Mouse (Mus musculus): ENCODE measurements at regions not wholly inside any gene's neighbourhood (a gene's known extent, or its start where the extent isn't known, plus 50 kb on each side); places are given as distances from the start of the nearest gene placed in this dataset.

DNA sequence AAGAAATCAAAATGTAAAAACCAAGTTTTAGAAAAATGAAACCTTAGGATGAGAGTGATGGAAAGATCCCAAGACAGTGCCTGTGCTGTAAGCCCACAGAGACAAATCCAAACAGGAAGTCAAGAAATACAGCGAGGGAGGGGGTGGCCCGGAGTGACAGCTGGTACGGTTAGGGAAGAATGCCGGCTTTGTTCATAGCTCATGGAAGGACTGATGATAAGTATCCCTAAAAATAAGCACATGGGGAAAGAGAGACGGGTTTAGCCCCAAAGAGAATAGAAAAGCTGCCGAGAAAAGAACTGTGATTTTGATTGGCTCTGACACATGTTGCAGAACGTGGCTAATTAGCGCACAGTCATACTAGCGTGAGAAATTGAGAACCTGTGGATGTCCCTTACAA is 382.6 kb downstream of the Cd83 start:
- no peak for ATAC-seq (replicated peaks; ENCODE audit: low read depth, poor library complexity, severe bottlenecking)

DNA sequence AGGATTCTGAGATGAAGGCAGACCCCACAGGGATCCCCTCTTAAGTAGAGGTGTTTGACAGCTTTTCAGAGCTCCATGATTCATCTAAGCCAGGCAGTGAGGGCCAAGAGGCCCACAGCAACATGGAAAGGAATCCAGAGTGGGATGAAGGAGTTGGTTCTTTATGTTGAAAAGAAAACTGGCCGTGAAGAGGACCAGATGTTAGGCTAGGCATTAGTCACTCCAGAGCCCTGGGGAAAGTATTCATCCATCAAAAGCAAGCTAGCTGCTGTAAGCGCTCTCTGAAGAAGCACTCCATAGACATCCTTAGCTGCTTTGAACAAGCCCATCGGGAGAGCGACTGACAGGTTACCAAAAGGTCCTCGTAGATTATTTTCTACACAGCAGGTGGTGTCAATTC is 383.6 kb downstream of the Cd83 start:
- no peak for ATAC-seq (replicated peaks; ENCODE audit: low read depth, poor library complexity, severe bottlenecking)

DNA sequence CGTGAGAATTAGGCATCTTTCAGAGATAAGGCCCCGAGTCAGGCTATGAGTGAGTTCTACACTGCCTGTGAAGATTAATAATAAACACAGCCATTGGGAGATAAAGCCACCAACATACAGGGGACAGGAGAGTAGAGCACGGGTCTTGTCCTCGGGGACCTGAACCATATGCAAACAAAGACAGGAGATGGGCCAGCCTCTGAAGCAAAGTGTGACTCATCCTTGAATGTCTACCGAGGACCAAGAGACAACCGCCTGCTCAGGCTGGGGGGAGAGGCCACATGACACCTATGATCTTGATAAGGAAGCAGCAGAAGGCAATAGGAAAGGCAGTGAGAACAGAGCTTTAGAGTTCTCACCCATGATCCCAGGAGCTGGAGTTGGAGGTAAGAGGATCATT is 387.1 kb downstream of the Cd83 start:
- no peak for ATAC-seq (replicated peaks; ENCODE audit: low read depth, poor library complexity, severe bottlenecking)

DNA sequence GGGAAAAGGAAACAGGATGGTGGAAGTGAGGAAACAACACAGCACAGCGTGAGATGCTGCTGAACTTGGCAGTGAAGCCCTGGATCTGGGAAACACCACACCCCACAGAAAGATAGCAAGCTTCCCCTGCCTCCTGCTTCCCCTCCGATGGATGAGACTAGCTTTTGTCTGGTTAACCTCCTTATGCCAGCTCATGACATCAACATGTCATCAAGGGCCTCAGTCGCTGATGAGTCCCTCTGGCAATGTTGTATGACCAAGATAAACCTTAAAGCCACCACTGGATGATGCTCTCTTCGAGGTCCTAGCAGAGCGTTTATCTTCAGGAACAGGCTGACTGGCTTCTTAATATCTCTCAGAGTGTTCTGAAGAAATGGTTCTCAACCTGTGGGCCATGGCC is 388.1 kb downstream of the Cd83 start:
- ATAC-seq (replicated peaks; ENCODE audit: low read depth, poor library complexity, severe bottlenecking) = peak; percentile 22; the same call in 1 of the 2 replicates

DNA sequence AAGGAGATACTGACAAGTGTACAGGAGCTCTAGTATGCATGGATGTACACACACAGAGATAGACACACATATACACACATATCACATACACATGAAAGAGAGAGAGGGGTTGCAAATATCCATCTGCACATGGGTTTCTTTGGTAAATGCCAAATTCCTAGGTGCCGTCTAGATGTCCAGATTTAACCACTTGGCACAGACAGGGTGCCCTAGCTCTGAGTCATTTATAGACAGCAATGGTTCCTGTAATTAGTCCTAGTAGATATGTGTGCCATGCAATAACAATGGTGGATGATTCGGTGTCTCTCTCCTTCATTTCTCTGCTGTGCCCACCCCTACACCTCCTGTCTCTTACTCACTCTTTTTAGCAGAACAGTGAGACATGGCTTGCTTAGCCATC is 389.7 kb downstream of the Cd83 start:
- no peak for ATAC-seq (replicated peaks; ENCODE audit: low read depth, poor library complexity, severe bottlenecking)

DNA sequence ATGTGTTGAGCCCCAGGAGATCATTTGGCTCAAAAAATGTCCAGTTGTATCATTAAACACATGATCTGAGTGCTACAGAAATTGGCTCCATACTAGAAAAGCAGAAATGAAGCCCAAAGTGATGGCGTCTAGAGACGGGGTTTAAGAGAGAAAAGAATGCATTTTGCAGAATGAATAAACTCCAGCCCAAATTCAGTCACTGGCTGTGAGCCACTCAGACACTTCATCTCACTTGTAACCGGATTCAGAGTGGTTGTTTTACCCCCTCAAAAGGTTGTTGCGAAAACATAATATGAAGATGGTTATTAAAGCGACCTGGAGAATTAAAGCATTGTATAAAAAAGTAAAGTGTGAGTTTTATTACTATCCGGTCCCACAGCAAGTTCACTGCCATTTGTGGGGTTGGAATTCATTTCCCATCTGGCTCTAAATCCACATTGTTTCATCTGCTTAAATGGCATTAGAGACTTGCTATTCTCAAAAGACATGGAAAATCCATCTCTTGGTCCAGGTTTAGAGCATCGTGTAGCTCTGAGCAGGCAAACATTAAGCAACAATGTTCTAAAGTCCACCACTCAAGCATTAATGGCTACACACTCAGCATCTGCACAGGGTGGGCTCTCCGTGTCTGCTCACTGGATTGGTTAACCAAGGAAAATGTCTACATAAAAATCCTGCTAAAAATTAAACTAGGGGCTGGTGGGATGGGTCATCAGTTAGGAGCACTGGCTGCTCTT is 390.9 kb downstream of the Cd83 start:
- ATAC-seq (replicated peaks; ENCODE audit: low read depth, poor library complexity, severe bottlenecking) = no peak

DNA sequence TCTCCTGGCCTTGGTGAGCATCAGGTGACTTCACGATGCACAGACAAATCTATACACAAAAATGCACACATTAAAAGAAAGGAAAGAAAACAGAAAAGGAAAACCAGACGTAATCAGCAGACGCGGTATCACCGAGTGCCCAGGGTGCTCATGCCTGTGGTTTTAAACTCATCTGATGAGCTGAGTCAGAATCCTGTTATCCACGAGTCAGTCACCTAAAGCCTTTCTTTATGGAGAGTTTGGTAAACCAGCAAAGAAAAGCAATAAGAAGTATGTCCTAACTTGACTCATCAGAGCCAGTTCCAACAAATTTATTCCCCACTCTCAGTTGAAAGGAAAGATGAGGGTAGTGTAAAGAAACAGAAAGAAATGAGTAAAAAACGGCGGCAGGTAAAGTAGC is 391.5 kb downstream of the Cd83 start:
- ATAC-seq (replicated peaks; ENCODE audit: low read depth, poor library complexity, severe bottlenecking) = no peak

DNA sequence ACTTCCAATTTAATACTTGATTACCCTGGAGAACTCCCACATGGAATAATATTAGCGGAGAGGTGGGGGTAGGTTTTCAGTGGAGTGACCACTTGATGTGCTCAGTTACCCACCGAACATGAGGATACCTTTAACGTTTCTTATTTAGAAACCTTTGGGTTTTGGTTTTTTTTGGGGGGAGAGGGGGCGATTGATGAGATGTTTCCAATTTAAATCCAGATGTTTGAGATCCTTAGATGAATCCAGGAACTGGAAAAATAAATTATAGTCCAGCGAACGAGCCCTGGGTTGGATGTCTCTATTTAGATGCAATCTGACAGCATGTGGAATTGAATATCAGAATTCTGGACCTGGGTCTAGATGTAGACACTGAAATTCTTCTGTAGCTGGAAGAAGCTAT is 393.4 kb downstream of the Cd83 start:
- no peak for ATAC-seq (replicated peaks; ENCODE audit: low read depth, poor library complexity, severe bottlenecking)

DNA sequence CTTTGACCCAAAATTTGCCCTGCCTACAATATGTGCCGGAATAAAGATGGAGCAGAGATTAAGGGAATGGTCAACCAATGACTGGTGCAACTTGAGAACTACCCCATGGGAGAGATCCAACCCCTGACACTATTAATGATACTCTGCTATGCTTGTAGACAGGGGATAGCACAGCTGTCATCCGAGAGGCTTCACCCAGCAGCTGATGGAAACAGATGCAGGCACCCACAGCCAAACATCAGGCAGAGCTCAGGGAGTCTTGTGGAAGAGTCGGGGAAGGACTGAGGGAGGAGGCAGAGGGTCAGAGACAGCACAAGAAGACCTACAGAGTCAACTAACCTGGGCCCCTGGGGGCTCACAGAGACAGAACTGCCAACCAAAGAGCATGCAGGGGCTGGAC is 395.8 kb downstream of the Cd83 start:
- ATAC-seq (replicated peaks; ENCODE audit: low read depth, poor library complexity, severe bottlenecking) = no peak

DNA sequence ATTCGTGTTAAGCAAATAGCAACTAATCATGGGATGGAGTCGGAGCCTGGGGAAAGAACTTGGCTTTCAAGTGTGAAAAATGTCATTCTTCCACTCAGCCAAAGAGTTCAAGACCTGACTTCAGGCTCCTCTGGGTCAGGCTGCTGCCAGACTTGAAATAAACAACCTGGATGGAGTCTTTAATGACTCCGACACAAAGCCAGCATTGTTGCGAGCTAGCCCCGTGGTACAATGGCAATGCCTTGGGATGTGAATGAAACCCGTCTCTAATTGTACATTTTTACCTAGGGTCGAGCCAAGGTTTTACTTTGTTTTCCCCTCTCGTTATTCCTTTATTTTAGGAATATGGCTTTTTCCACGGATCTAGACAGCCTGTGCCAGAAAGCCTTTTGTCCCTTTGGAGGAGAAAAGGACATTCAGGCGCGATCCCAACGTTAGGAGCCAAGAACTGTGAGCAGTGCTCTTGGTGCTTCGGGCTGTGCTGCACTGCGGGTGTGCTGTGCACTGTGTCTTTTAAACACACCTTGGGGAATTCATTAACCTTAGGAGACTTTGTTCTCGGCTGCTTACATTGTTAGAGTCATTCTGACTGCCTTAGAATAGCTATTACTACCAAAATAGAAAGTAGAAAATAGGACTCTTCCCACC is 398.1 kb downstream of the Cd83 start:
- no peak for ATAC-seq (replicated peaks; ENCODE audit: low read depth, poor library complexity, severe bottlenecking)

DNA sequence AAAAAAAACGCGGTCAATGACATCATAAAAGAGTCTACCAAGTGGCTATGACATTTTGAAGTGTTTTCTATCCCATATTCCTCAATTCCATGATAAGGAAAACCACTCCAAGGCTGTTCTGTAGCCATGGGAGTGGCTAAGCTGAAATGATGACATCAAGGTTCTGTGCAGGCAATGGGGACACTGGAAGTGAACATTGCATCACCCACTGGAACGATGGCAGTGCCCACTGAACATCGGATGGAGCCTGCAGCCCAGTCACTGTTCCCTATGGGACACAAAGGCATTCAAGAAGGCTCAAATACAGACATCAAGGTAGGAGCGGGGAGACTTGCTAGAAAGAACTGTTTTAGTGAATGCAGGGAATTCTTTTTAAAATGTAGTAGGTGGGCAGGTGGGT is 410.8 kb downstream of the Cd83 start:
- ATAC-seq (replicated peaks; ENCODE audit: low read depth, poor library complexity, severe bottlenecking) = no peak

DNA sequence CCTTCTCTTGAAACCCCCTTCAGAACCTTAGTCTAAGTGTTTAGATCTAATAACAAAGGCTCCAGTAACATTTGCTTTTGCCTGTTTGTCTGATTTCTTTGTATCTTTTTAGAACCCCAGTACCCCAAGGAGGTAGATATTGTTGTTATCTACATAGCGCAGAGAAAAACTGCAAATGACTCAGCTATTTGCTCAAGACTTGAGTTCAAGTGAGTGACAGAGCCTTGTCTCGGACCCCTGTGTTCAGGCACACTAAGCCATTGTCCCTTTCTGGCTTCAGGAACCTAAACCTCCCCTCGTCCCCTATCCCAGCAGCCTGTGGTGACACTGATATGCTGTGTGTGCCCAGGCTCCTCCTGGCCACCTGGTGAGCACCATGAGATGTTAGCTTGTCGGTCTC is 421.5 kb downstream of the Cd83 start:
- ATAC-seq (replicated peaks; ENCODE audit: low read depth, poor library complexity, severe bottlenecking) = peak; percentile 60

DNA sequence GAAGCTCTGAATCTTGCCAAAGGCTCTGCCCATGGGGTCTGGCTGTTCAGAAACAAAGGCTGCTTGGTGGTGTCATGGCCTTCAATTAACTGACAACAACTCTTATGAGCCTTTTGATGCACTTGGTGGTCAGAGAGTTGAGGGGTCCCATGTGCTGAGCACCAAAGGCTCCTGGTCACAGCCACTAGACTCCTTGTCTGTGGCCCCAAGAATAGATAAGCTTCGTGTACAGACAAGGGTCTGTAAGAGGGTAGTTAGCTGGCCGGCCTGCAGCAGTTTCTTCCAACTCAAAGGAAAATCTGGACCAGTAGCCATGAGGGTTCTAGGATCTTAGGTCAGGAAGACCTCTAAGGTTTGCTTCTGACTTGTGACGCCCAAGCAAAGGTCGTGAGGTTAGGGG is 421.9 kb downstream of the Cd83 start:
- ATAC-seq (replicated peaks; ENCODE audit: low read depth, poor library complexity, severe bottlenecking) = no peak

DNA sequence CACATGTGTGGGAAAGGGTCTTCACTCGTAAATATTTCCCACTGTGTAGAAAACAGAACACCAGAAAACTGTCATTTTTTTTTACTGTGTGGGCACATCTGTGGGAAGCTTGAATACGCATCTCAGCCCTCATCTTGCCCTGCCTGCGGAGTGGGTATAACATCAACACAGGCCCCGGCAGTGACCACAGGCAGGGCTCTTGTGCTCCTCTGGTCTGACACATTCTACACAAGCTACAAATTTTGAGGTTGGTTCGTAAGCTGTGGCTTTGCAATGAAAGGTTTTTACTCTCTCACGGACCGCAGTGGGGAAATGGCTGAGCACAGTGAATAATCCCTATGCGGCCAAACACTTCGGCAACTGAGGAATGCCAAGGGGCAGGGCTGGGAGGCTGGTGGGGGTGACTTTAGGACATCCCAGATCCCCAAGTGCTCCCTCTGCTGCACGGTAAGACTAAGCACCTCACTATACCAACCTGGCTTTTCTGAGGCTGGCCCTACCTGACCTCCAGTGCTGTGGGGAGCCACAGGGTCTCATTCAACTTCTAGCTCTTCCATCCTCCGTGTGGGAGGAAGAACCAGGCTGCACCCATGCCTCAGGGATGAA is 422.9 kb downstream of the Cd83 start:
- no peak for ATAC-seq (replicated peaks; ENCODE audit: low read depth, poor library complexity, severe bottlenecking)

DNA sequence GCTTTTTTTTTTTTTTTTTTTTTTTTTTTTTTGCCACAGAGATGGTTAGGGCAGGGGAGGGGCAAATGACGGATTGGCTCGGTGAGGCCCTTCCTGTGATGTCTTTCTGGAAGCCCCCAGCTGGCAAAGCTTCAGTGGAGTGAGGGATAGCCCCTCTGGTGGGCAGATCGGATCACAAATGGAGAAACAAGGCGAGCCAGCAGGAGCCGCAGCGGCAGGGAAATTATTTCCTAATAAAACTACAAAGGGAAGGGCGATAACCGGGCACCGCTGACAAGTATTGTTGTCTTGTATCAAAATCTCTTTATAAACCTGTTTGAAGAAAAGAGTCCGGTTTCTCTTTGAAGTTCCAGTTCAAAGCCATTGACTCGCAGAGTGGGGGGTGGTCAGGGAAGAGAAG is 424.5 kb downstream of the Cd83 start:
- ATAC-seq (replicated peaks; ENCODE audit: low read depth, poor library complexity, severe bottlenecking) = no peak

DNA sequence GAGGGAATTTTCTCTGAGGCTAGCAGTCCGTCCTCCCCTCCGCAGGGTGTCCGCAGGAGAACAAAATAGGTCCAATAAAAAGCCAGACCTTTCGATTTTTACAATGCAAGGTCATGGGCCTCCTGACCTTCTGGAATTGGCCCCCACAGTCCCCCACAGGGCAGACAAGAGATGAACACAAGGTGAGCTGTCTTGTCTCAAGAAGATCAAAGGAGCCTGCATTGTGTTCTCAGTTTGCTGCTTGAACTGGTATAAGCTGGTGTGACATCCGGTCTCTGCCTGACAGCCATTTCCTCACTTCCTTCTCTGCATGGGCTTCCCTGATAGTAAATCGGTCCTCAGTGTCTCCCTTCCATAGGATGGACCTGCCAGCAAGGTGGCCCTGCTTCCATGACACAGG is 425.5 kb downstream of the Cd83 start:
- no peak for ATAC-seq (replicated peaks; ENCODE audit: low read depth, poor library complexity, severe bottlenecking)

DNA sequence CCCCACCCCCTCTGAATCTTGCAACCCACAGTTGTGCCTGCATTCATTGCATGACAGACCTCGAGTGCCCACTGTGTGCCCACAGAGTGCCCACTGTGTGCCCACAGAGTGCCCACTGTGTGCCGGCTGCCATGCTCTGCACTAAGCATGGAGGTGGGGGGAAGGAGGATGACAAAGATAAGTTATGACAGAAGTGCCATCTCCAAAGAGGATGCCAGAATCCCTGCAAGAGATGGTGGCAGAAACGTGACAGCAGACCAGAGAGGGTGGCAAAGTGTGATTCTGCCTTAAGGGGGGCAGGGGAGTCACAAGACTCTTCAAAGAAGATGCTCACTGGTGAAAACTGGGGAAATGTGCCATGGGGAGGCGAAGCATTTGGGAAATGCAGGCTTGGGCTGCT is 427.8 kb downstream of the Cd83 start:
- ATAC-seq (replicated peaks; ENCODE audit: low read depth, poor library complexity, severe bottlenecking) = no peak

DNA sequence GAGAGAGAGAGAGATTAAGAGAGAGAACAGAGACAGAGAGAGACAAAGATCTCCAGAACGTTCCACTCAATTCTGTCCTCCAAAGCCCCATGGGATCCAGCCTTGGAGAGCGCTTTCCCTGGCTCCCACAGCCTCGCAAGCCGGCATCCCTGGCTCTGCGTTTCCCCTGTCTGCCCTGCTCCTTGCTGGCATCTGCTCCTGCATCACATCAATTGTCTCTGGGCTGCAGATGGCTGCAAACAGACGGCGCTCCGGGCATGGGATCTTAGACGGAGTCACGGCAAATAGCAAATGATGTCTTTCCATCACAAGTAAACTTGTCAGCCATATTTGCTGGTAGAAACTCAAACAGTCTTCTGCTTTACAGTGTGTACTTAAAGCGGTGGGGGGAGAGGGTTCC is 428.4 kb downstream of the Cd83 start:
- ATAC-seq (replicated peaks; ENCODE audit: low read depth, poor library complexity, severe bottlenecking) = no peak

DNA sequence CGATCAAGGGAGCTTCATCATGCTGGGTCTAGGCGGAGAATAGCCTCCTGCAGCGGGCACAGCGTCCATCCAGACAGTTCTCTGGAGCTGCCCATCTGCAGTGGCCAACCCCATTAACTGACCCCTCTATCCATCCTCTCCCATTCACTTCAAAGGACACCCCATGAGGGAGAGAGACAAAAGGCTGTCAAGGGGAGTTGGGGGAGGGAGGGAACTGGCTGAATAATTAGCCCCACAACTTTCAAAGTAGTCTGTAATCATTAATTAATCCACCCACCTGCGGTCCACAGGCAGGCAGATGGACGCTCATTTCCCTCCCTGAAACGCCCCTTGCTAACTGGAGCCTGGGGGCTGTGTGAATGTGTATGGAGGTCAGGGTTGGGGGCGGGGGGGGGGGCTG is 433.7 kb downstream of the Cd83 start:
- ATAC-seq (replicated peaks; ENCODE audit: low read depth, poor library complexity, severe bottlenecking) = no peak

DNA sequence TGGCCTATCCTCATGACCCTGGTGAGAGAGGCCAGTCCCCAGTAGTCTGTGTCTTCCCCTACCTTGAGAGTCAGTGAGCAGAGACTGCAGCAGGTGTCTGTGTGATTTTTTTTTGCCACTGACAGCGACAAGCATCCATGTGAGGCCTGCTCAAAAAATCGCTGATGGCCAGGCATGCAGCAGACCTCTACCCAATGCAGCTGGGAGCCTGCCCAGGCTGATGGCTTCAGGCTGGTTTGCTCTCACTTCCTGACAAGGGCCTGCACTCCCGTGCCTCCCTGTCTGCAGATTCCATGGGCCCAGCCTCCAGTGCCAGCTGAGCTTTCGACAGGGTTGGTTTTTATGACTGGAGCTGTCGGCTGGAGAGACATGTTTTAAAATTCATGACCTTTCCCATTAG is 437.1 kb downstream of the Cd83 start:
- no peak for ATAC-seq (replicated peaks; ENCODE audit: low read depth, poor library complexity, severe bottlenecking)

DNA sequence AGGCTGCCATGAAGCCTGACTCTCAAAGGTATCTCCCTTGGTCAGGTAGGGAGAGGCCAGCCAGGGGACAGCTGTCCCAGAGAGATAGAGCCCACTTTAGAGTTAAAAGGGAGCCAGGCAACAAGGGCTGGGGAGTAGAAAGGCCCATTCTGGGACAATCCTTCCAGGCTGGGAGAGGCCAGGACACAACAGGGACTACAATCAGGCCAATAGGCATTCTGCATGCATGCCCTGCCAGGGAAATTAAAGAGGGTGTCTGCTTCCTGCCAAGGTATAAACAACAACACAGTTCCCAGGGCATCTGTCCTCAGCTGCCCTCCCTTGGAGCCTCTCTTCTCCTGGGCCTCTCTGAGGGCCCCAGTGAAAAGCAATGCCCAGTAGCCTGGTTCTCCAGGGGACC is 437.8 kb downstream of the Cd83 start:
- no peak for ATAC-seq (replicated peaks; ENCODE audit: low read depth, poor library complexity, severe bottlenecking)
